Mouse (Mus musculus) retina, postnatal 7 days (tissue): ENCODE measurements at regions not wholly inside any gene's neighbourhood (a gene's known extent, or its start where the extent isn't known, plus 50 kb on each side); places are given as distances from the start of the nearest gene placed in this dataset.
"Not testable (repeated sequence)": the region's sequence is repeated elsewhere in the genome, so short reads cannot be mapped to it uniquely, and the experiment has no call there.

Source experiments
- DNase-seq: peaks from one replicate; pipeline ENCODE4 v3.0.0-alpha.2; 2012; ENCODE audit warnings: low read depth, low spot score

GRCm38 (mm10) chr14:53723611-53724010 is 530.3 kb downstream of the Dad1 start:
- DNase-seq: not testable (repeated sequence)

- DNase-seq: not testable (repeated sequence)
These were observed 532.0 kb downstream of the Dad1 start for GRCm38 (mm10) chr14:53721901-53722300.

- DNase-seq: not testable (repeated sequence)
These were observed 544.3 kb downstream of the Dad1 start for GRCm38 (mm10) chr14:53709627-53710026.

- not testable (repeated sequence) for DNase-seq
These were observed 549.6 kb downstream of the Dad1 start for GRCm38 (mm10) chr14:53704351-53704750.

GRCm38 (mm10) chr14:53703593-53703992 is 550.3 kb downstream of the Dad1 start:
- DNase-seq: not testable (repeated sequence)

- not testable (repeated sequence) for DNase-seq
These were observed 569.8 kb downstream of the Dad1 start for GRCm38 (mm10) chr14:53684100-53684499.

GRCm38 (mm10) chr14:53683361-53684015 is 570.4 kb downstream of the Dad1 start:
- DNase-seq: not testable (repeated sequence)

- not testable (repeated sequence) for DNase-seq
These were observed 571.2 kb downstream of the Dad1 start for GRCm38 (mm10) chr14:53682679-53683078.

GRCm38 (mm10) chr14:53681320-53681719 is 572.6 kb downstream of the Dad1 start:
- DNase-seq: not testable (repeated sequence)

- not testable (repeated sequence) for DNase-seq
These were observed 588.2 kb downstream of the Dad1 start for GRCm38 (mm10) chr14:53665681-53666080.

- not testable (repeated sequence) for DNase-seq
These were observed 591.1 kb downstream of the Dad1 start for GRCm38 (mm10) chr14:53662700-53663355.

- not testable (repeated sequence) for DNase-seq
These were observed 599.2 kb downstream of the Dad1 start for GRCm38 (mm10) chr14:53654669-53655068.

- not testable (repeated sequence) for DNase-seq
These were observed 602.8 kb downstream of the Dad1 start for GRCm38 (mm10) chr14:53651061-53651460.

GRCm38 (mm10) chr14:53649189-53649588 is 604.7 kb downstream of the Dad1 start:
- not testable (repeated sequence) for DNase-seq

- not testable (repeated sequence) for DNase-seq
These were observed 613.5 kb downstream of the Dad1 start for GRCm38 (mm10) chr14:53640441-53640840.

GRCm38 (mm10) chr14:53637664-53638063 is 616.2 kb downstream of the Dad1 start:
- DNase-seq: not testable (repeated sequence)

- not testable (repeated sequence) for DNase-seq
These were observed 618.7 kb downstream of the Dad1 start for GRCm38 (mm10) chr14:53635206-53635605.

GRCm38 (mm10) chr14:53634320-53634979 is 619.5 kb downstream of the Dad1 start:
- DNase-seq: not testable (repeated sequence)

- DNase-seq: not testable (repeated sequence)
These were observed 620.2 kb downstream of the Dad1 start for GRCm38 (mm10) chr14:53633743-53634142.

- DNase-seq: not testable (repeated sequence)
These were observed 632.5 kb downstream of the Dad1 start for GRCm38 (mm10) chr14:53621376-53621775.

- not testable (repeated sequence) for DNase-seq
These were observed 637.8 kb downstream of the Dad1 start for GRCm38 (mm10) chr14:53616061-53616460.

- DNase-seq: no peak
These were observed 639.6 kb downstream of the Dad1 start for GRCm38 (mm10) chr14:53614341-53614740.
